Mouse (Mus musculus) urinary bladder, postnatal 4 days (tissue): ENCODE measurements around the gene Asic2.
"Not testable (repeated sequence)": the region's sequence is repeated elsewhere in the genome, so short reads cannot be mapped to it uniquely, and the experiment has no call there.

Source experiments
- DNase-seq, 2 experiments: peaks; one replicate each; pipeline ENCODE4 v3.0.0; 2021 to 2022; ENCODE audit warnings: low spot score in 2 of 2

The Asic2 gene

DNA sequence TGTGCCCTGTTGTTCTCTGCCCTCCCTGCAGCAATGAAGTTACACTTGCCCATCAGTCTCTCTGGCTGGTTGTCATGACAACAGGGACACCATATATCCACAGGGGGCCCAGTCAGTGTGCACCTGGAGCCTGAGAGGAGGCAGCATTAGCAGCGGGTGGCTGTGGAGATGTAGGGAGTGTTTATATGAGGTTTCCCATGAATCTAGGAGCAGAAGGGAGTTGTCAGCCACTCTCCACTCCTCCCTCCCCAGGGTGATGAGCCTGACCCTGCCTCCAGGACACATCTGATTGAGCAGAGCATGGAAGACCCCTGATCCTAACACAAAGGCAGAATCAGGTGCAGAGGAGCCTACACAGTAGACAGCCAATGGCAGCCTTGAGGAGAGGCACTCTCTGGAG lies 514.1 kb downstream of the Asic2 start:
- DNase-seq, result no peak

DNA sequence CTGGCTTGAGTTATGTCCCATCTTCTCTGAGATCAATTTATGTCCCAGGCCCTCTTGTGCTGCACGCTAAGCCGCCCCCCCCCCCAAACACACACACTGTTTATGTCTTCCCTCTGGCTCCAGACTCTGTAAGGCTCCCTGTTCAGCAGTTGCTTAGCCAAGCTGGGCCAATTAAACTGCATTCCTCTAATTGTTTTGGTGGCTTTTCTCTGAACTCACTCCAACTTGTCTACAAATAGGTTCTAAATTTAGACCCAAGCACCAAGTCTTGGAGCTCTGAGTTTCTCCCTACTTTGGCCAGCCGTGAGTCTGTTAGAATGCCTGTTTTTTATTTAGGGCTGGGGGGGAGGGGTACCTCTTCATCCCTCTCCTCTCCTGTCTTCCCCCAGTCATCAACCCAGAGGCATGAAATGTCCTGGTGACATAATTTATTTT lies 519.0 kb downstream of the Asic2 start:
- no peak for DNase-seq

DNA sequence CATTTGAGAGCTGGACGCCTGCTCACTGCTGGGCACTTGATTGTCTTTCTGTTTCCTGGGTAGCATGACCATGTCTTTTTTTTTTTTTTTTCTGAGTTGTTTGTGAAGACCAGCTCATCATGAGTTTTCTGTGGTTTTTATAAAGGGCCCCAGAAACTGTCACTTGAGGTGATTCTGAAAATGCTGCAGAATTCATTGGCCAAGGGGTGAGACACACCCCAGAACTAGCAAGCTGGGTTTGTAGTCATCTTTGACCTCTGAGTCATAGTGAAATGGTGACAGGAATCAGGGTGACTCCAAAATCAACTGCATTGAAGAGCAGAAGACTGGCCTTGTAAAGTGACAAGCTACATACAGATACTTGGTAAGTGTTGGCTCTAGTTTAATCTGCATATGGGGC lies 521.9 kb downstream of the Asic2 start:
- no peak for DNase-seq

DNA sequence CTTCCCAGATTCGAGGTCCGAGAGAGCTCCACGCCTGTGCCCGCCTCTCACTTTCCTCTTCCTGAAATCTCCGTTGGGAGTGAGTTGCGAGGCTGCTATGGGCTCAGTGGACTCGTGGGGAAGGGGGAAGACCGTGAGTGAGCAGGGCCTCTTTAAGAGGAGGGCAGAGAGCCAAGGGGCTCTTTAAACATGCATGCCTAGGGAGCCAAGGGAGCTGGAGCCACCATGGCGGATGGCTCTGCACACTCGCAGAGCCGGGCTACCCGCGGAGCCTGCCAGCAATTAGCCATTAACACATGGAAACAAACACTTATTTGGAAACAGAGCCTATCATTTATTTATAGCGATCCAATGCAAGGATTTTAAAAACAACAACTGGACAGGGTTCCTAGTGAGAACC lies 541.4 kb downstream of the Asic2 start:
- DNase-seq, result no peak

DNA sequence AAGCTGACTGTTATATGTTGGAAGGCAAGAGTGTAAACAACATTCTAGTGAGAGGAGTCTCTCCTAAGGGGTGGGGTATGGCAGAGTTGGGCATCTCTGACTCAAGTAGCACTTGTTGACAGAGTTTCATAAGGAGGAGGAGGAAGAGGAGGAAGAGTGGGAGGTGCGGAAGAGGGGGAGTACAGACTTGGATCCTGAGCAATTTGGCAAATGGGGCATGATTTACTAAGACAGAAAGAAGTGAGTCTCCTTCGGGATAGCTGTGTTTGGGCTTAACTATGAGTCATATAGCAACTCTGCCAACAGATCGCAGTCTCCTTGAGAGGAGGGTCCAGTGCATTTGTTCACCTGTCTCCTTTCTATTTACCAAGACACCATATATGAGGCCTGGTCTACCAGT lies 549.1 kb downstream of the Asic2 start:
- DNase-seq, result no peak

DNA sequence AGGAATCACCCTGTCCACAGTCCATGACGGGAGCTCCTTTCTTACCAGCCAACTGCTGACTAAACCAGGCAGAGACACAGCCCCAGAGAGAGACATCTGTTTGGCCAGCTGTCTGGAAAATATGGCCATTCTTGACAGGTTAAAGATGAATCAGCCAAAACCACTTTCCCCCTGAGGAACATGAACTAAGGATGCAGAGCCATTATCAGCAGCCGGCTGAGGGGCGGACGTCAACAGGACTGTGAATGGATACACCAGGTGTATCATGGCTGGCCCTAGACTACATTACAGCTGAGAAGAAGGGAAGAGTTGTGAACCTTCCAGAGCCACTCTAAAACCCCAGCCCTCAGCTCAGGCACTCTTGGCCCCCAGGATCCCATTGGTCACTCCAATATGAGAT lies 550.2 kb downstream of the Asic2 start:
- no peak for DNase-seq

DNA sequence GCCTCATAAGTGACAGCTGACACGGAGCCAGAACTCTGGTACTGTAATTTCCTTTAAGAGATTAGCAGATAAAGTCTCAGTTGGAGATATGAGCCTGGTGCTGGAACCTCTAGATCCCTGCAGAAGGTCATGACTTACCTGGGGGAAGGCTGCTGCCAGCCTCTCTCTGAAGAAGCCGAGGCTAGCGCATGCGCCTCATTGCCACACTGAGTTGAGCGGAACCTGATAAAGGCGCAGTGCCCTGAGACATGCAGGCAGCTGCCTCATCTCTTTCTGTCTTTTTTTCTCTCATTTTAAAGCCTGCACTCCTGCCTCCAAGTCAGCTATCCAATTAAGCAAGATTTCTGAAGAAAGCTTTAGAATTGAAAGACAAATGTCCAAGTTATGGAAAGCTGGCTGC lies 551.9 kb downstream of the Asic2 start:
- no peak for DNase-seq

DNA sequence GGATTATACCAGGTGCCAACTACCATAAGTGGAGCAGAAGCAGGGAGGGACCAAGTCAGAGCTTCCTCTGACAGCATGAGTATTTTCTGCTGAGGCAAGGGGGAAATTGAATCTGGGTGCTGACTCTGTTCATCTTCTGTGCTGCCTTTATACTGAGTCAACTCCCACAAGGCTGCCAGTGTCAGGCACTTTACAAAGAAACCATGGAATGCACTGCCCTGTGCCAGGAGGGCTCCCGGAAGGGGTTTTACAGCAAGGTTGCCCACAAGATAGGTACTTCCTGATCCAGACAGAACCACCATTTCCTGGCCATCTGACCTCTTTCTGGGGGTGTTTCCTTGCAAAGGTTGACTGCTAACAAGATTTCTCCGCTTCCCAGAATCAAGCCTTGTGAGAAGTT lies 553.7 kb downstream of the Asic2 start:
- no peak for DNase-seq

DNA sequence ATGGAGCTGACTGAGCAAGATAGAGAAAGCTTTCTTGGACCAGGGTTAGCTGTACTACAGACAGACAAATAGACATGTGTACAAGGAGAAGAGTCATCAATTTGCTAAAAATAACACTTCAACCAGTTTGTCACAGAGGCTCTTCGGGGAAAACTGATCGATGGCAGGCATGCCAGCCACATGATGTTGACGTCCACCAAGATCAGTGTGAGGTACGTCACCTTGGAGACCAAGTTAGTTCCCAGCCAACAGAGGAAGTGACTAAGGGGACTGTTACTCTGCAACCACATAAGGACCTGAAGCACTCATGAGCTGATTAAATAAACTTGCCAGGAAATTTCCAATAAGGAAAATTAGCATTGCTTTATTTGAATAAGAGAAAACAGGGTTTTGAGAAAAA lies 557.0 kb downstream of the Asic2 start:
- no peak for DNase-seq

DNA sequence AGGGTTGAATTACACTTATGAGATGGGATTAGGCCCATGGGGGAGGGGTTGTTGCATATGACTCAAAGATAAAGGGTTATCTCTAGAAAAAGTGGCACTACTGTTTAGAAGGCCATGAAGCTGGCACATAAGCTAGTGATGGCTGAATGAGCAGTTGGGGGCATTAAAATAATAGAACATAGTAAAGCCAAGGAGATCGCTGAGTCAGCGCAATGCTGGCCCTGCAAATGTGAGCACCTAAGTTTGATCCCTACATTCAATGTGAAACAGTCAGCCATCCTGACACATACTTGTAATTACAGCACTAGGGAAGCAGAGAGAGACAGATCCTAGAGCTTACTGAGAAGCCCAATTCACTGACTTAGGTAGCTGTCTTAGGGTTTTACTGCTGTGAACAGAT lies 562.3 kb downstream of the Asic2 start:
- no peak for DNase-seq

DNA sequence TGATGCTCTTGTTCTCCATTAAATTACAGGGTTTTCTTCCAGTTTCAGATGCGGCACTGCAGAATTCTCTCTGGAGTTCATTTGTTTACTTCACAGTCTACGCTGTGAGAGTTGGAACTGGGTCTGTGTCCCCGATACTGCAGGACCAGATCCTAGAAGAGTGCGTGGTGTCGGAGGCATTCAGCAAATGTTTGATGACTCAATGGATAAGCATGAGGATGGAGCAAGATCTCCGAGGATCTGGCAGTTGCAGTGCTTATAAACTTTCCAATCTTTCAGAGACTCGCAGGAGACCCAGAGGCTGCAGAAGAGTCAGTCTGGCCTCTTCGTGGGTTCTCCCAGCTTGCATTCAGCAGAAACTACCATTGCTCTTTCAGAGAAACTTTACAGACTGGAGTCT lies 566.0 kb downstream of the Asic2 start:
- no peak for DNase-seq

DNA sequence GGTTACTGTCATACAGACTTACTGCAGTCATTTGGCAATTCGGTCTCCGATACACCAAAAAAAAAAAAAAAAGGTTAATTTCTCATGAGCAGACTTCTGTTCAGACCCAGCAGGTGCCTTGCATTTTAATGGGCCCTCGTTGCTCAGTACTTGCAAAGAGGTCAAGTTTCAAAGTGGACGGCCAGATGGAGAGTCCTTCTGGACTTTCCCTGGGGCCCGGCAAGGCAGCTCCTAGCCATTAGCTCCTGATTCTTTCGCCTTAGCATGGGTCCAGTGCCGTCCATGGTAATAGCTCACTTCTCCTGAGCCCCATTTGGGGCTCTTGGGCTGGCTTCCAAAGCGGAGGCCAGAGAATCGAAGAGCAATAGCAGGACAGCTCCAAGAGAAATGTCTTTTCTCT lies 575.4 kb downstream of the Asic2 start:
- no peak for DNase-seq

DNA sequence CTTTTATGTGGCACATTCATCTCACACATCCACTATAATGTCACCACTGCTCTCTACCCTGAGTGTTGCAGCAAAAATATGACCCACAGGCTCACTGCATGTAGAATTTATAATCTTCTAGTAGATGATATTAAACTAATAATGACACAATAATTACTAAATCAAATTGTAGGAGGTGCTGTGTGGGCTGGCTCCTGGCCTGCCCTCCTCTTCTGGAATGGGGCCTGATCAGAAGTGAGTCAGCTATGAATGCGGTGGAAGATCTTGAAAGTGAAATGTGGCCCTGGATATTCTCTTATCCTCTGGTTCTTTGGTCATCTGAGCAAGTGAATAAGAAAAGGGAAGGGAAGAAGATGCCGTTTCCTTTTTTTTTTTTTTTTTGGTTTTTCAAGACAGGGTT lies 582.1 kb downstream of the Asic2 start:
- DNase-seq, result no peak

DNA sequence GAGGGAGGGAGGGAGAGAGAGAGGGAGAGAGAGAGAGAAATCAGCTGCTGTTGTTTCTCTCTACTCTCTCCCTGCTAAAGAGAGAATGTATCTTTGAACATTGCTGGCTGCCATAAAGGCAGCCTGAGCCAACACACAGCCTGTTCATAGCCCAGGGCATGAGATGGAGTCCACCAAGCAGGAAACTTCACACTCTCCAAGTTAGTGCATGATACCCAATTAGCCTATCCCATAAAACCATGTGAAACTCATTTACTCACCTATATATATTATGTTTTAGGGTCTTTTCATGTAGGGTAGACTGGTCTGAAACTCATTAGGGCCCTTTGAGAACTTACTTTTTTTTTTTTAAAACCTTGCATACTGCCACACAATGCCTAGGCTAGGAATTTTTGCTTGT lies 582.7 kb downstream of the Asic2 start:
- DNase-seq, result no peak

DNA sequence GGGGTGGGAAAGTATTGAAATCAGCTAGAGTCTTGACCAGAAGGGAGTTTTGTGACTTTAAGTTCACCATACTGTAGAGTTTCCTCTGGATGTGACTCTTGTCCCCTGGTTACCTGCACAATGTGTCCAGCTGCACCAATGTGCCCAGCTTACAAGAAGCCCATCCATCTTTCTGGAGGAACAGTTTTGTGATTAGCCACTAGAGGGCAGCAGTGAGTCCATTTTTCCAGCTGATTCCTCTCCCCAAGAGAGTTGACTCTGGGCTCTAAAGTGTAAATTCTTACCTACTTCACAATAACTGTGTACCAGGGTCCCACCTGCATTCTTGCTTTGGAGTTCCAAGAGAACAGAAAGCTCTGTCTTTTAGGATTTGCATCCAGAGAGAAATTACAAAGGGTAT lies 593.4 kb downstream of the Asic2 start:
- DNase-seq, result peak in 1 of 2 experiments; percentile 68

DNA sequence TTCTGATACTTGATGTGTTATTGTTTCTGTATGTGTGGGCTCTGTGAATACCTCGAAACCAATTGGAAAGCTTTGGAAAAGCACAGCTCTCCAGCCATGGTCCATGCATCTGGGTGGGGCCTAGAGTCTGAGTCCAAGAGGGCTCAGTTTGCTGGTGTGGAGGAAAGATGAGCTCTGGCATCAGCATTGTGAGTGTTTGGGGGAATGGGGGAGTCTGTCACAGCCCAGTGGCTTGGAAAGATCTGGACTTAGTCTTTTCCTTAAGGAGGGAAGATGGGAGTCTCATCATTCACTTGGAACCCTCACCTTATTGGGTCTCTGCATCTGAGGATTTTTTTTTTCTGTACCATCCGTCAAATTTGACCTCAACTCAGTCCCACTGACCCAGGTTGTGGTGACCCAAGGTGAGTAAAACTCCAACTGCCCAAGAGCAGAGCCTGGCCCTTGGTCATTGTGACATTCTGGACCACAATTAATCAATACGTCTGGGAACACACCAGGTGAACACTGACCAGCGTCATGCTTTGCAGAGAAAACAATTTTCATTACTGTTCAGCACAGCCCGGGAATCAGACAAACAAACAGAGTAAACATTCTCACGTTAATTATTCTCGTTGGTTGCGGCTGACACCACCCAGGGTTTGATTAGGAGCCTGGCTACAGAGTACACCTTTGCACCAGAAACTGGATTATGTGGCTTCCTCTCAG lies 594.1 kb downstream of the Asic2 start:
- DNase-seq, result no peak

DNA sequence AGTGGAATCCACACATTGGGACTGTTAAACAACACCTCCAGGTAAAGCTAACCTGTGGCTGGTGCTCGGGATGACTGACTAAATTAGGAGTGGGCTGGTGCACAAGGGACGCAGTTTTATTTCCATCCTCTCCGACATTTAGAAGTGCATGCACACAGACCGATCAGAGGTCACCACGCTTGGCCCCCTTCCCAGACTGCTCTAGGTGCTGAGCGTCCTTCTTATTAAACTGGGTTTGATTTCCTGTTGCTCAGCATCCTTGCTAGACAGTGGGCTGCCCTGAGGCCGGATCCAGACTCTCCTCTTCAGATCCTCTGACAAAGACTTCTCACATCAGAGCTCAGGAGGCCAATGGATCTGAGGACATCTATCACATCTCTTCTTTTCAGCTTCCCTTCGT lies 596.7 kb downstream of the Asic2 start:
- no peak for DNase-seq

DNA sequence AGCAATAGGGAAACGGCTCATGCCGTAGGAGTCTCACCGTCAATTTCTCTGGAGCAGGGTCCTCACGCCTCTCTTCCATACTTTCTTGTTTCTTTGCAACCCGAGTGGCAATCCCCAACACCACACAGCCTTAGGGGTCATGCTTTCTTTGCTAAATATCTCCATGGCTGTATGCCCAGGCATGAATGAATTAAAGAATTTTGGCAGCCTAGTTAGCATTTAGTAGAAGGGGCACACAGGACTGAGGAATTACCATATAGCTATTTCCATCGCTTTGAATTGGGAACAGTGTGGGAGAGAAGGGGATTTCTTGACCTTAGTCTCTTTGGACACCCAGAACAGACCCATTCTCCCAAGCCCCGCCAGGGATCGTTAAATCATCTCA lies 597.8 kb downstream of the Asic2 start:
- no peak for DNase-seq

DNA sequence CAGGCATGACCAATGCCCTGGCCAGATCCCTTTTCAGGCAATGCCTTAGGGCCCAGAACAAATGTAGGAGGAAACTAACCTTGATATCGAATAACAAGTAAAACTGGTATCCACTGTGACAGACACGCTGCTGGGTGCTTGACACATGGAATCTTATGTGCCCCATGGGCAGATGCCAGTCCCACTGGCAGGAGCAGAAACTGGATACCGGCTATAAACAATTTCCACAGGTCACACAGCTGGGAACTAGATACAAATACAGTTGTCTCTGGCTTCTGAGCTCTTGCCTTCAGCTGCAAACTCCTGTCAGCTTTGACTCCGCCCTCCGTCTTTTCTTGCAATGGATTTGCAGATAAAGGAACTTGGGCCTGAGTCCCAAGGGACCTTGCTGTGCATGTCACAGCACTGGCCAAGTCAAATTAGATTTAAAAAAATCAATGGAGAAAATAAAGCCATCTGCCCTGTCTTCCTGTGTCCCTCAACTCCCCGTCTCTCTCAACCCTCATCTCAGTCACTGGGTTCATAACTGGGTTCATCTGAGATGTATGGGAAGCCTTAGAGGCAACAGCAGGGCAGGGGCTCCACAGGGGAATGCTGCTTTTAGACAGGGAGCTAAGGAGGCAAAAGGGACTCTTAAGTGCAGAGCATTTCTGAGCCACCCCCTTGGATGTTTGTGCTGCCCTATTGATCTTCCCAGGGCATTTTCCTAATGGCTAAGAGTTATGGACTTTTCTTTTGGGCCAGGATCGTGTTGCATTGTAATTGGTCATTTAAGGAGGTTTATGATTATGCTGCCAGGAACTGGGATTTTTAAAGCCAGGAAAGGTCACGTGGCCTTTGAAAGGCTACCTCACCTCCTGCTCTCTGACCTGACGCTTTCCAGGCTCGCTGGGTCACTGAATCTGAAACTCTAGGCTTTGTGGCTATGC lies 598.5 kb downstream of the Asic2 start:
- DNase-seq, result no peak

DNA sequence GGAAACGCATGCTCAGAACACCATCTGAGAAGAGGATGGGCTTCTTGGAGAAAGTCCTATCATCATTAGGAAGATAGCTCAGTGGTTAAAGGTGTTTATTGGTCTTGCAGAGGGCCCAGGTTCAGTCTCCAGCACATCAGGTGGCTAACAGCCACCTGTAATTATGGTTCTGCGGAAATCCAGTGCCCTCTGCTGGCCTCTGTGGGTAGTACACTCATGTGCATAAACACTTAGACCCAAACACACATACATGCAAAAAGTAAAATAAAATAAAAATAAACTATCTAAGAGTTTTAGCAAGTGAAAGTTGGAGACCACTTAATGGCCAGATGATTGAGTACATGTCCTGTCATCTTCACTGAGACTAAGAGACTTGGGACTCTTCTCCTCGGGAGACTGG lies 603.8 kb downstream of the Asic2 start:
- no peak for DNase-seq

DNA sequence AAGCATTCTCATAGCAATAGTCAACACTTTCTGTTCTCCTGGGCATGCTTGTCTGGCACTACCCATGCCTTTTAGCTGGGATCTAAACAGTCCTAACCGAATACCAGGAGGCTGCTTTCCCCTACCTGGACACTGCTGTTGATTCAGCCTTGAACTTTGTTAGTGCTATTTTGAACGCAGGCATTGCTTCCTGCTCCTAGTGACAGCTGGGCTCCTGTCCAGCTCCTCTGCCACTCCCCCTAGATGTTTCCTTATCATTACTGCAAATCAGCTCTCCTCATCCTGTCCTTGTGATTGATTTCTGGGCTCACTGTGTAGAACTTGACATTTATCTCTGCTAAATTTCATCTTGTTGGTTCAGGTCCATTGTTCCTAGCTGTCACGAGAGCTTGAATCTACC lies 605.8 kb downstream of the Asic2 start:
- no peak for DNase-seq

DNA sequence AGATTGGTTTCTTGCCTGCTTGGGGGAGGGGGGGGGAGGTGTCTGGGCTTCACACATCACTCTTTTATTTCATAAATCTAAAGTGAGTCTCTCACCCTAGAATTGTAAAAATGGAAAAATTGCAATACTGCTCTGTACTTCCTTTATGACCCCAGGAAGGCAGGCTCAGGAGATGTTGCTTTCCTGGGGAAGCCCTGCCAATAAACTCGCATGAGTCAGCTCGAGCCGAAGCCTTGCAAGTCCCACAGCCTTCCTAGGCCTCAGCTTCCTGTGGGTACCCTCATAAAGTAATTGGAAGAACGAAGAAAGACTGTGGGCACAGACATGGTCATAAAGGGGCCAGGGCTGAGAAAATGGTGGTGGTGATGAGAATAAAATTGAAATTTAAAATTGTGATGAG lies 607.2 kb downstream of the Asic2 start:
- DNase-seq, result no peak

DNA sequence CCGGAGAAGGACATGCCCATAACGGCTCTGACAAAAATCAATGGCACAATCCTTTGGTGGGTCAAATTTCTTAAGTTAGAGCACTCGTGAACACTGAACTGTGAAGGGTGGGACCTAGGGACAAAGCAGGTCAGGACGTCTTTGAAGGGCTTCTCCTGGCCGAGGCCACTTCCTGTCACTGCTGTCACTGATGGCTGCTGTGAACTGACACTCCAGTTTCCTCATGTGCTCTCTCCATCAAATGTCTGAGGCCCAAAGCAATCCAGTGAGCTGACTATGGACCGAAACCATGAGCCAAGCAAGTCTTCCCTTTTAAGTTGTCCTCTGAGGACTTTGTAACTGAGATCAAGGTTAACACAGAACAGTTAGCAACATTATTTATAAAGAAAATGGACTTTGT lies 617.8 kb downstream of the Asic2 start:
- DNase-seq, result not testable (repeated sequence)
